In the genomic region with DNA sequence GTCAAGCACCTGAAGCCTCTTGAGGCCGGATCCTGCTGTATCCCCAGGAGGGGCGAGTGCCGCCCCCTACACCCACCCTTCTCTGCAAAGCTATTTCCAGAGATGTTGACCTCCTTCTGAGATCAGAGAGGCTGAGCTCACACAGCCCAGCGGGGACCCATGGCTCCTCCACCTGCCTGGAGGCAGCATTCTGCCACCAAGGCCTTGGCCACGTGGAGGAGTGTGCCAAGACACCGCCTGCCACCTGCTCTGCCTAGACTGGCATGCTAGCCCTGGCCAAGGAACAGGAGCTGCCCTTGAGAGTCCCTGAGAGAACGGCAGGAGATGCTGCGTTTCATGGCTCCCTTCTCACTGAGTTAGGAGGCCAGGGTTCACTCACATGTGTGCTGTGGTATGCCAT, we compare ENCODE assay signal across 17 mouse cellular contexts. TPM values are rescaled to one million over a fixed set of nuclear protein-coding genes. Genes with fewer than 3 reads are reported as not detected.
DNase-seq lines count a peak whose midpoint lies in the region; ATAC-seq and TF ChIP-seq lines count a peak whose summit lies in the region.
"Had no signal": no experiment of that assay in that cellular context is flagged by ENCODE, and none has a peak within 500 bp of the region (broad histone marks: within the 10 kb centered on the region; RNA-seq: fewer than 3 reads in every experiment).

No protein-coding gene starts in this region.

- intact Hi-C loops in gastrocnemius, adult 2 months (cut with DNase I) = no loop called here

- ATAC-seq in heart, embryonic 16.5 days (replicated peaks; ENCODE audit: extremely low read depth, insufficient read depth, low FRiP score) = no peak
- ATAC-seq: forebrain, embryonic 15.5 days; hindbrain, embryonic 16.5 days had no signal

- H3K9me3 ChIP-seq in heart, embryonic 16.5 days (replicated peaks; ENCODE audit: control insufficient read depth, low read length) = no peaks in the 10 kb centered on the region
- H3K9me3 ChIP-seq: forebrain, embryonic 15.5 days; limb, embryonic 12.5 days had no signal

- H3K4me3 ChIP-seq in gastrocnemius, adult 2 months = no peak overlapping the region
- H3K4me3 ChIP-seq in heart, embryonic 16.5 days (ENCODE audit: low read length) = no peak overlapping the region
- H3K4me3 ChIP-seq: erythroblast, embryonic 14.5 days; forebrain, embryonic 15.5 days; limb, embryonic 12.5 days had no signal

- peak overlapping the region; percentile 12; the same call in 1 of the 2 replicates for H3K9ac ChIP-seq in heart, embryonic 16.5 days (ENCODE audit: low read length)
- H3K9ac ChIP-seq: forebrain, embryonic 15.5 days; limb, embryonic 12.5 days; liver, embryonic 14.5 days had no signal

- 76% methylated on average over 8 of the region's 8 CpGs for WGBS in heart, embryonic 16.5 days

- no peak overlapping the region for H3K4me2 ChIP-seq in heart, embryonic 16.5 days (ENCODE audit: low read depth, low read length)
- H3K4me2 ChIP-seq: forebrain, embryonic 15.5 days; limb, embryonic 12.5 days had no signal

- peaks cover 19% of the 10 kb centered on the region for H3K36me3 ChIP-seq in heart, embryonic 16.5 days (ENCODE audit: control insufficient read depth, insufficient read depth)

- H3K27ac ChIP-seq in gastrocnemius, adult 2 months = peak overlapping the region; percentile 3; the same call in 1 of the 2 replicates
- 0 out of 2 replicates have a peak overlapping the region, but pooled peaks have one; percentile 30 for H3K27ac ChIP-seq in heart, embryonic 16.5 days (ENCODE audit: low read length)
- H3K27ac ChIP-seq: forebrain, embryonic 15.5 days; liver, embryonic 14.5 days had no signal

- no peak for TF ChIP-seq CTCF in gastrocnemius, adult 2 months (IDR thresholded peaks at IDR 0.05)

- DNase-seq in gastrocnemius, adult 2 months = peak; percentile 61
- DNase-seq in gastrocnemius, postnatal 4 days (ENCODE audit: low spot score in 2 of 2) = no peak
- DNase-seq in heart, adult 11 months = no peak
- DNase-seq in cerebellum, adult 11-12 months = peak; percentile 93
- peak; percentile 86 to 89 for DNase-seq in cerebellum, postnatal 25 days
- DNase-seq in kidney, postnatal 10 days = no peak
- DNase-seq in ovary, postnatal 36 days (ENCODE audit: low spot score) = no peak
- DNase-seq: kidney, adult 9 months; layer of hippocampus, postnatal 36 days; midbrain, embryonic 14.5 days; thymus, adult 2 months had no signal

- H3K4me1 ChIP-seq in heart, embryonic 16.5 days (ENCODE audit: control insufficient read depth, insufficient read depth, low read length) = peaks cover 53% of the 10 kb centered on the region
- H3K4me1 ChIP-seq: forebrain, embryonic 15.5 days had no signal

- no peaks in the 10 kb centered on the region for H3K27me3 ChIP-seq in heart, embryonic 16.5 days (ENCODE audit: control insufficient read depth, insufficient read depth, low read length)
- H3K27me3 ChIP-seq: forebrain, embryonic 15.5 days; limb, embryonic 12.5 days had no signal

RNA-seq across cellular contexts. Expression of a gene that starts 34.1 kb away (rescaled TPM):
- under 1 TPM; 0.05 to 0.06 TPM for total RNA-seq in gastrocnemius, adult 2 months (2021)
- total RNA-seq in gastrocnemius, postnatal 4 days (2021) = under 1 TPM; 0.05 to 0.10 TPM
- 0.07 and 0.09 TPM in 2 replicates for polyA plus RNA-seq in heart, embryonic 16.5 days (2015; fragmentation: Nextera tagmentation; extraction: Ambion mirVana)
- polyA plus RNA-seq: erythroblast, embryonic 14.5 days had no signal

Comparison
In these comparisons a context has a peak if more than half of its experiments do, and no peak if none do; other contexts are left out.
1. DNase-seq: peak in gastrocnemius, adult 2 months (single experiment), cerebellum, adult 11-12 months (single experiment) and cerebellum, postnatal 25 days (2 of 2); none in gastrocnemius, postnatal 4 days (0 of 2), heart, adult 11 months (single experiment), kidney, postnatal 10 days (single experiment) and ovary, postnatal 36 days (single experiment).